10 mouse cellular contexts compared by ENCODE assay signal in genomic region chr4:82499238-82499637, GRCm38 (mm10).
A peak's percentile ranks its signal among the peaks of the same experiment; 100 is the strongest.
DNase-seq lines count a peak whose midpoint lies in the region; ATAC-seq lines count a peak whose summit lies in the region.
"Had no signal": no experiment of that assay in that cellular context is flagged by ENCODE, and none has a peak within 500 bp of the region (broad histone marks: within the 10 kb centered on the region; RNA-seq: fewer than 3 reads in every experiment).

No protein-coding gene starts in this region.

- WGBS in forebrain, embryonic 15.5 days, result 22% methylated on average over 5 of the region's 5 CpGs
- WGBS in limb, embryonic 13.5 days, result 71% methylated on average over 5 of the region's 5 CpGs

- peak overlapping the region; percentile 48 for H3K4me2 ChIP-seq in forebrain, embryonic 15.5 days (replicated peaks)
- H3K4me2 ChIP-seq in limb, embryonic 13.5 days (replicated peaks), result peak overlapping the region; percentile 67

- ATAC-seq in forebrain, embryonic 15.5 days (replicated peaks), result peak; percentile 44
- ATAC-seq in limb, embryonic 13.5 days (ENCODE audit: low FRiP score, low read depth), result no peak
- no peak for ATAC-seq in activated CD4-positive, CD25-positive, alpha-beta regulatory T cell, adult 4 months

- H3K9me3 ChIP-seq in forebrain, embryonic 15.5 days, result no peaks in the 10 kb centered on the region
- H3K9me3 ChIP-seq in limb, embryonic 13.5 days, result no peaks in the 10 kb centered on the region
- H3K9me3 ChIP-seq: liver, embryonic 13.5 days had no signal

- H3K27me3 ChIP-seq in forebrain, embryonic 15.5 days, result no peaks in the 10 kb centered on the region
- H3K27me3 ChIP-seq in limb, embryonic 13.5 days, result no peaks in the 10 kb centered on the region

- no peaks in the 10 kb centered on the region for H3K36me3 ChIP-seq in forebrain, embryonic 15.5 days
- peaks cover 34% of the 10 kb centered on the region for H3K36me3 ChIP-seq in limb, embryonic 13.5 days

- peak; percentile 89 for DNase-seq in heart, adult 11 months
- DNase-seq in heart, adult 8-10 months (ENCODE audit: low spot score), result no peak
- peak; percentile 50 for DNase-seq in Muller cell, postnatal 12 days (ENCODE audit: inconsistent ontology term)
- DNase-seq in adipocyte (ENCODE audit: low spot score), result no peak
- no peak for DNase-seq in spleen, postnatal 10 days (ENCODE audit: low spot score in 2 of 2)
- DNase-seq: gastrocnemius, postnatal 10 days; liver, embryonic 13.5 days had no signal

- H3K9ac ChIP-seq in forebrain, embryonic 15.5 days (replicated peaks), result peak overlapping the region; percentile 61
- no peak overlapping the region for H3K9ac ChIP-seq in limb, embryonic 13.5 days
- H3K9ac ChIP-seq: liver, embryonic 13.5 days had no signal

- H3K27ac ChIP-seq in forebrain, embryonic 15.5 days (replicated peaks), result peak overlapping the region; percentile 93
- no peak overlapping the region for H3K27ac ChIP-seq in limb, embryonic 13.5 days
- H3K27ac ChIP-seq: liver, embryonic 13.5 days had no signal

- peak overlapping the region; percentile 75 for H3K4me3 ChIP-seq in forebrain, embryonic 15.5 days
- H3K4me3 ChIP-seq in limb, embryonic 13.5 days, result peak overlapping the region; percentile 100
- H3K4me3 ChIP-seq: liver, embryonic 13.5 days had no signal

- peaks cover 6% of the 10 kb centered on the region for H3K4me1 ChIP-seq in forebrain, embryonic 15.5 days
- H3K4me1 ChIP-seq in limb, embryonic 13.5 days, result peaks cover 63% of the 10 kb centered on the region

Comparison
In these comparisons a context has a peak if more than half of its experiments do, and no peak if none do; other contexts are left out.
1. DNase-seq: peak in heart, adult 11 months (single experiment) and Muller cell, postnatal 12 days (single experiment); none in heart, adult 8-10 months (single experiment), adipocyte (single experiment) and spleen, postnatal 10 days (0 of 2).